Mouse (Mus musculus) gastrocnemius, postnatal 36 days (tissue): ENCODE results near the gene Col17a1. TPM values are rescaled to one million over a fixed set of nuclear protein-coding genes. Genes with fewer than 3 reads are reported as not detected.

Source experiments
- DNase-seq, 2 experiments: peaks; one replicate each; pipeline ENCODE4 v3.0.0; 2022
- intact Hi-C: fragments of 180-260 bp; cut with DNase I; formaldehyde crosslinking; loops from one replicate; pipeline ENCODE4 v1.15.1; 2025
- total RNA-seq, 2 experiments: library from RNA; stranded (reverse); gene quantifications; 2 replicates each; pipeline ENCODE4 v1.2.3; 2021

Gene Col17a1
- total RNA-seq, 2 experiments from 2014 or later, result 0.05 to 0.10 TPM

GRCm38 (mm10) chr19:47621478-47621877 is 70.4 kb downstream of the Col17a1 start:
- DNase-seq, result no peak
- intact Hi-C loops, result no loop called here

- intact Hi-C loops, result no loop called here
- DNase-seq, result no peak
Observed at GRCm38 (mm10) chr19:47613442-47613841, 78.5 kb downstream of the Col17a1 start.

- no peak for DNase-seq
- intact Hi-C loops, result no loop called here
Observed at GRCm38 (mm10) chr19:47608513-47608912, 83.4 kb downstream of the Col17a1 start.

Other genes starting within 250 kb of the Col17a1 start
- 10 to 100 TPM; 35.5 to 36.6 TPM for gene Sh3pxd2a, start 227.7 kb downstream of the Col17a1 start, total RNA-seq
- gene Stn1, start 154.6 kb downstream of the Col17a1 start, total RNA-seq, result 1 to 10 TPM; 5.1 TPM
- 10 to 100 TPM; 24.1 to 28.5 TPM for gene Slk, start 112.4 kb downstream of the Col17a1 start, total RNA-seq
- 10 to 100 TPM; 71.2 to 79.0 TPM for gene Sfr1, start 39.6 kb upstream of the Col17a1 start, total RNA-seq
- gene Gsto1, start 162.9 kb upstream of the Col17a1 start, total RNA-seq, result 10 to 100 TPM; 40.8 to 59.1 TPM
- gene Gsto2, start 173.4 kb upstream of the Col17a1 start, total RNA-seq, result under 1 TPM; 0.22 to 0.66 TPM
- gene Cfap43, start 227.2 kb upstream of the Col17a1 start, total RNA-seq, result not detected
- gene Itprip, start 227.2 kb upstream of the Col17a1 start, total RNA-seq, result under 1 TPM; 0.74 to 0.76 TPM
- gene Cfap58, start 245.6 kb upstream of the Col17a1 start, total RNA-seq, result not detected